Mouse (Mus musculus) cerebellum, adult 2 months (tissue): ENCODE results near the gene Mapk11. TPM values are rescaled to one million over a fixed set of nuclear protein-coding genes. Genes with fewer than 3 reads are reported as not detected.

Experiments
- DNase-seq, 2 experiments: peaks; one replicate each; pipeline ENCODE4 v3.0.0; 2021
- H3K27ac ChIP-seq: fragments of 200-500 bp; 2 replicates; pipeline ENCODE4 v1.5.1; 2012; ENCODE audit warnings: low read length, control low read depth, inconsistent platforms; ENCODE audit not compliant: insufficient read depth
- H3K27me3 ChIP-seq: fragments of 200-500 bp; 2 replicates; pipeline ENCODE4 v1.6.1; 2012; ENCODE audit warnings: inconsistent platforms, mild to moderate bottlenecking, low read length, moderate library complexity; ENCODE audit not compliant: control insufficient read depth, insufficient read depth
- H3K4me1 ChIP-seq: fragments of 200-500 bp; 2 replicates; pipeline ENCODE4 v1.6.1; 2011; ENCODE audit warnings: low read length; ENCODE audit not compliant: control insufficient read depth, insufficient read depth
- H3K4me3 ChIP-seq: fragments of 200-500 bp; replicated peaks from 2 replicates; pipeline ENCODE3; 2011; ENCODE audit warnings: mild to moderate bottlenecking, low read depth, low read length, control low read depth; ENCODE audit not compliant: insufficient read depth
- CTCF ChIP-seq: fragments of 200-500 bp; IDR thresholded peaks from 2 replicates; pipeline ENCODE4 v1.5.1; 2011; ENCODE audit warnings: low read depth, mild to moderate bottlenecking, control low read depth, low read length, moderate library complexity, borderline replicate concordance; ENCODE audit not compliant: insufficient read depth
- POLR2A ChIP-seq: fragments of 200-500 bp; IDR thresholded peaks from 2 replicates; pipeline ENCODE4 v1.6.1; 2011; ENCODE audit warnings: low read length, control low read depth, borderline replicate concordance; ENCODE audit not compliant: insufficient read depth
- WGBS: fragments of 180-500 bp; shearing (Covaris S2); methylation state at CpG from one replicate; pipeline ENCODE4 v1.1.7; 2018; 5-methylcytosine and 5-hydroxymethylcytosine counted together
- polyA plus RNA-seq: library from polyadenylated mRNA; depleted of rRNA; stranded (reverse); fragments of >200 nt; gene quantifications from 2 replicates; pipeline ENCODE4 v1.2.3, GENCODE M21; 2012

Mapk11 gene
- polyA plus RNA-seq, 1 experiment: 64.1 TPM

DNA sequence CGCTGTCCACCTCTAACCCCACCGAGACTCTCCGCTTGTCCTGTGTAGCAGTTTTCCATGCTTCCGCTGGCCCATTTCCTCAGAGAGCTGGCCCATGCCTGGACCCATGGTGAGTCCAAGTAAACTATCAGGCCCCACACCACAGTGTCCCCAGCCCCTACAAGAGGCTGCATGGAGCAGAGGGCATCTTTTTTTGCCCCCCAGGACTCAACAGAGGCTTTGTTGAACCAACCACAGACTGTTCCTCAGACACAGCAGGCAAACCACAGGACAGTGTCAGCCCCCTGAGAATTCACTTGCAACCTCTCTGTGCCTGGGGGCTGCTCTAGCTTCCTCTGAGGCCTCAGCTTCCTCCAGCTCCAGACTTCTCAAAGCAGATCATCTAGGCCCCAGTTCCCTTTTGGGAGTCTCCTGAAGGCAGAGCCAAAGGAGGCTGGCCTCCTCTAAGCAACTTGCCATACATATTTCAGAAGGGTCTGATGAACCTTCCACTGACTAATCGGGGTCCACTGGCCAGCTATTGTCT is 22.2 kb upstream of the Mapk11 start:
- TF ChIP-seq CTCF: no peak
- TF ChIP-seq POLR2A: no peak

GRCm38 (mm10) chr15:89170102-89170501 is 20.7 kb upstream of the Mapk11 start:
- H3K4me3 ChIP-seq: no peak overlapping the region
- 27% methylated on average over 3 of the region's 3 CpGs for WGBS
- DNase-seq: peak; percentile 46 to 47
- H3K27me3 ChIP-seq: no peaks in the 10 kb centered on the region
- H3K4me1 ChIP-seq: peaks cover 58% of the 10 kb centered on the region
- TF ChIP-seq CTCF: no peak
- peak overlapping the region; percentile 56 for H3K27ac ChIP-seq

More for the DNA sequence above, 22.2 kb upstream of the Mapk11 start:
- Histone ChIP-seq H3K4me3 (no peak overlapping the region), H3K27me3 (no peaks in the 10 kb centered on the region), H3K4me1 (peaks cover 59% of the 10 kb centered on the region), H3K27ac (no peak overlapping the region)
- peak in 1 of 2 experiments; percentile 29 for DNase-seq
- WGBS: 59% methylated on average over 5 of the region's 5 CpGs

GRCm38 (mm10) chr15:89169431-89169830 is 20.0 kb upstream of the Mapk11 start:
- H3K4me3 ChIP-seq: peak overlapping the region; percentile 39
- H3K27ac ChIP-seq: peak overlapping the region; percentile 56
- no peak for TF ChIP-seq CTCF
- peak; percentile 36; the same call in 1 of the 2 replicates for TF ChIP-seq POLR2A
- WGBS: under 1% methylated on average over 10 of the region's 10 CpGs
- no peaks in the 10 kb centered on the region for H3K27me3 ChIP-seq
- peaks cover 52% of the 10 kb centered on the region for H3K4me1 ChIP-seq
- DNase-seq: peak; percentile 88 to 91

DNA sequence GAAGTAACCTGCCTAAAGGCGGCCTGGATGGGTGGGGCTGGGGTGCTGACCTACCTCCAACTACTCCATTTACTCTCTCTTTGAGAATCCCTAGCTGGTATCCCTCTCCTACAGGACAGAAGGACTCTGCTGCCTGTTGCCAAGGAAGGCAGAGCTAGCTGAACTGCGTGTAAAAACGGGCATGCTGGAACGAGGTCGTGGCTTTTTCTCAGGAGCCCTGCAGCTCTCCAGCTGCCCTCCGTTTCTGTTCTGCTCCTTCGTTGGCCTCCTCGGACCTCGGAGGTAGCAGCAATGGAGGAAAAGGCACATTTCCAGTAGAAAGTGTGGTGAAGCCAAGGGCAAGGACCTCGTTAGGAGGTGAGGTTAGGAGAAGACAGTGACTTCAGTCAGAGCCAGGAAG is 19.5 kb upstream of the Mapk11 start:
- WGBS: 8% methylated on average over 10 of the region's 10 CpGs
- Histone ChIP-seq H3K27ac (peak overlapping the region; percentile 56), H3K4me3 (peak overlapping the region; percentile 39), H3K4me1 (peaks cover 47% of the 10 kb centered on the region), H3K27me3 (no peaks in the 10 kb centered on the region)
- no peak for TF ChIP-seq POLR2A
- TF ChIP-seq CTCF: no peak
- peak; percentile 75 to 79 for DNase-seq

GRCm38 (mm10) chr15:89165478-89165877 is 16.1 kb upstream of the Mapk11 start:
- 92% methylated on average over 12 of the region's 12 CpGs for WGBS
- Histone ChIP-seq H3K27ac (no peak overlapping the region), H3K27me3 (no peaks in the 10 kb centered on the region), H3K4me1 (peaks cover 42% of the 10 kb centered on the region), H3K4me3 (no peak overlapping the region)
- TF ChIP-seq POLR2A (no peak), CTCF (no peak)
- DNase-seq: no peak

DNA sequence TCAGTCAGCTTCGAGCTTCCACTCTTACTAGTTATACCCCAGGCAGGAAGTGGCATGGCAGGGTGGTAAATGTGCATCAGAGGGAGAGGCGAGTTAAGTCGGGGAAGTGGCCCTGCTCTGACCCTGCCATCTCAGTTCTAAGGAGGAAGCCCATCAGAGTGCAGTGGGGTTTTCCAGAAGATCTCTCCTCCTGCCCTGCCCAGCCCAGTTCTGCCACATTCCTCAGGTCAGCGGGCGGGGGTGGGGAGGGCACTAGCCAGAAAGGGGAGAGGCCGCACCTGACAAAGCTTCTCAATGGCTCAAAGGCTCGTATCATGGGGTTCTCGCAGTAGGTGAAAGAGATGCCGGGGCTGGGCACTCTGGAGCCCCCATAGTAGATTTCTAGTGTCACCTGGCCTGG is 12.0 kb upstream of the Mapk11 start:
- peaks cover 9% of the 10 kb centered on the region for H3K4me1 ChIP-seq
- no peak overlapping the region for H3K4me3 ChIP-seq
- TF ChIP-seq CTCF (no peak), POLR2A (no peak)
- DNase-seq: no peak
- H3K27ac ChIP-seq: no peak overlapping the region
- 81% methylated on average over 9 of the region's 9 CpGs for WGBS
- no peaks in the 10 kb centered on the region for H3K27me3 ChIP-seq

DNA sequence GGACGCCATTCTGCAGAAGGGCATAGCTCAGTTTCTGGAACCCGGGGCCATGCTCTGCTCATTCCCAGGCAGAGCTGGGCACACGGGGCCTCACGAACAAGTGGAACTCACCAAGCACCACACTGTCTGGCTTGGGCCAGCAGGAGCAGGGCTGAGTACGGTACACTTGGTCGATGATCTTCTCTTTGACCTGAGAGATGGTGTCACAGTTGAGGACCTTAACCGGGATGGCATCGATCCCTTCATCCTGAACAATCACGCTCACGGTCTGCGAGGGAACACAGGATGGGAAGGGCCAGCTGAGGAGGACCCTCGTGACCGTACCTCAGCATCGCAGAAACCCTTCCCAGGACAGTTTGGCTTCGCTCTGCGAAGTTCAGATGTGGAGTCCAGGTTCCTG is 9.1 kb upstream of the Mapk11 start:
- no peak for DNase-seq
- H3K27me3 ChIP-seq: no peaks in the 10 kb centered on the region
- no peaks in the 10 kb centered on the region; the same call in 1 of the 2 replicates for H3K4me1 ChIP-seq
- WGBS: 88% methylated on average over 16 of the region's 16 CpGs
- no peak overlapping the region for H3K4me3 ChIP-seq
- H3K27ac ChIP-seq: no peak overlapping the region
- TF ChIP-seq CTCF (no peak), POLR2A (no peak)

- Histone ChIP-seq H3K4me1 (no peaks in the 10 kb centered on the region; the same call in 1 of the 2 replicates), H3K27ac (no peak overlapping the region), H3K27me3 (no peaks in the 10 kb centered on the region), H3K4me3 (no peak overlapping the region)
- DNase-seq: peak; percentile 72 to 73
- no peak for TF ChIP-seq POLR2A
- TF ChIP-seq CTCF: peak; percentile 76
- 54% methylated on average over 7 of the region's 7 CpGs for WGBS
These were observed 8.5 kb upstream of the Mapk11 start for GRCm38 (mm10) chr15:89157954-89158353.

DNA sequence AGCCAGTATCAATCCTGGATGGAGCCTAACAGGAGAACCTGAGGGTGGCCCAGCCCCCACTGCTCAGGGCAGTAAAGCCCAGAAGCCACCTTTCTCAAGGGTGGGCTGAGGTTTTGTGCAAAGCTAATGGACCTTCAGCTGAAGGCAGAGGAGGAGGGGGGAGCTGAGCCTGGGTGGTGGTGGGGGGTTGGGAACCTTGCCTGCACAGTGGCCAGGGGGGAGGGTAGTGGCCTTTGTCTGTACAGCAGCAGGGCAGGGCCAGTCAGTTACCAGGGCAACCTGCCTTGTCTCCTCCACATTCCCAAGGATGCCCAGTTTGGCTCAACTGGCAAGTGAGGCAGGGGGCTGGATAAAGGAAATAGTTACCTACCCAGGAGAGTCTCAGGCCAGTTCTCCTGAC is 2.9 kb upstream of the Mapk11 start:
- Histone ChIP-seq H3K4me1 (peaks cover 15% of the 10 kb centered on the region), H3K27me3 (no peaks in the 10 kb centered on the region), H3K4me3 (no peak overlapping the region), H3K27ac (no peak overlapping the region)
- no peak for DNase-seq
- TF ChIP-seq POLR2A (no peak), CTCF (no peak)
